In the genomic region with DNA sequence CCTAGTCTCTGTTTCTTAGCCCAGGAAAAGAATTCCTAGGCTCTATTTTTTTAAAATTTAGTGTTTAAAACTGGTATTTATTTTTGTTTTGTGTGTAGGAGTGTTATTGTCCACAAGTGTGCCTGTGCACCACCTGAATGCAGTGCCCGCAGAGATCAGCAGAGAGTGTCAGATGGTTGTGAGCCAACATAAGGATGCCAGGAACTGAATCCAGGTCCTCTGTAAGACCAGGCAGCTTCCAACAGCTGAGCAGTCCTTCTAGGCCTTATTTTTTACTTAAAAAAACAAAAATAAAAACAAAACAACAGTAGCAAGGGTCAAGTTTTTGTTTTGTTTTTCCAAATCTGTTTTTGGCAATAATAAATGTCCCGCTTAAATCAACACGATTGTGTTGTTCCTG, we compare ENCODE assay signal across 23 mouse cellular contexts.
A peak's percentile ranks its signal among the peaks of the same experiment; 100 is the strongest.
DNase-seq lines count a peak whose midpoint lies in the region; ATAC-seq and TF ChIP-seq lines count a peak whose summit lies in the region.
"Had no signal": no experiment of that assay in that cellular context is flagged by ENCODE, and none has a peak within 500 bp of the region (broad histone marks: within the 10 kb centered on the region; RNA-seq: fewer than 3 reads in every experiment).

No protein-coding gene starts in this region.

- no peak for ATAC-seq in erythroblast, adult 5-6 weeks (replicated peaks; ENCODE audit: low FRiP score, poor library complexity, severe bottlenecking)
- ATAC-seq: activated CD4-positive, CD25-positive, alpha-beta regulatory T cell, adult 4 months; intestine, embryonic 16.5 days; Patski had no signal

- peak overlapping the region; percentile 74 for H3K27ac ChIP-seq in gastrocnemius, adult 2 months
- peak overlapping the region; percentile 11; the same call in 1 of the 2 replicates for H3K27ac ChIP-seq in left cerebral cortex, adult 2 months
- H3K27ac ChIP-seq in brown adipose tissue, adult 24 weeks (replicated peaks; ENCODE audit: low read depth, low read length): 0 out of 2 replicates have a peak overlapping the region, but pooled peaks have one; percentile 14
- H3K27ac ChIP-seq: embryonic facial prominence, embryonic 12.5 days; heart, embryonic 10.5 days; hindbrain, embryonic 14.5 days had no signal

- no peak for DNase-seq in gastrocnemius, adult 2 months
- no peak for DNase-seq in gastrocnemius, postnatal 25 days
- no peak for DNase-seq in left cerebral cortex, adult 2 months (ENCODE audit: extremely low spot score in 1 of 2, low spot score in 2 of 2)
- DNase-seq in left cerebral cortex, adult 11 months (ENCODE audit: low spot score): no peak
- peak; percentile 46 for DNase-seq in adipocyte (ENCODE audit: low spot score)
- DNase-seq: adrenal gland, adult 2 months; adrenal gland, postnatal 25 days; cerebellum, adult 11 months; cerebellum, adult 8-10 months; cerebellum, postnatal 14 days; gastrocnemius, postnatal 36 days; heart, adult 18-20 months; heart, postnatal 10 days had no signal

- no peak overlapping the region for H3K4me3 ChIP-seq in gastrocnemius, adult 2 months
- no peak overlapping the region for H3K4me3 ChIP-seq in left cerebral cortex, adult 2 months
- no peak overlapping the region for H3K4me3 ChIP-seq in brown adipose tissue, adult 24 weeks (ENCODE audit: insufficient read depth, low read depth, low read length)
- H3K4me3 ChIP-seq: embryonic facial prominence, embryonic 12.5 days; erythroblast, embryonic 14.5 days; forebrain, embryonic 10.5 days; heart, embryonic 10.5 days had no signal

- peaks cover 2% of the 10 kb centered on the region; the same call in 1 of the 2 replicates for H3K4me1 ChIP-seq in brown adipose tissue, adult 24 weeks (ENCODE audit: control insufficient read depth, insufficient read depth, insufficient read length, low read length)

- no peak for TF ChIP-seq CTCF in gastrocnemius, adult 2 months (IDR thresholded peaks at IDR 0.05)
- no peak for TF ChIP-seq CTCF in left cerebral cortex, adult 2 months (IDR thresholded peaks at IDR 0.05)

- intact Hi-C loops in gastrocnemius, adult 2 months (cut with DNase I): loop anchor here (10.0 kb wide), 2 partner anchors 252 to 972 kb away; a partner anchor contains a TSS
- intact Hi-C loops in left cerebral cortex, adult 2 months (cut with DNase I): no loop called here

Comparison
In these comparisons a context has a peak if more than half of its experiments do, and no peak if none do; other contexts are left out.
1. H3K27ac ChIP-seq: peak in every context shown above with its lines; median percentile 74 in gastrocnemius, adult 2 months; 14 in brown adipose tissue, adult 24 weeks; 11 in left cerebral cortex, adult 2 months.